Mouse (Mus musculus): ENCODE results near the gene Edil3. TPM values are rescaled to one million over a fixed set of nuclear protein-coding genes. Genes with fewer than 3 reads are reported as not detected.

The Edil3 gene
- polyA plus RNA-seq (2016; fragmentation: Nextera tagmentation; extraction: Ambion mirVana), result 10.4 and 11.3 TPM in 2 replicates

DNA sequence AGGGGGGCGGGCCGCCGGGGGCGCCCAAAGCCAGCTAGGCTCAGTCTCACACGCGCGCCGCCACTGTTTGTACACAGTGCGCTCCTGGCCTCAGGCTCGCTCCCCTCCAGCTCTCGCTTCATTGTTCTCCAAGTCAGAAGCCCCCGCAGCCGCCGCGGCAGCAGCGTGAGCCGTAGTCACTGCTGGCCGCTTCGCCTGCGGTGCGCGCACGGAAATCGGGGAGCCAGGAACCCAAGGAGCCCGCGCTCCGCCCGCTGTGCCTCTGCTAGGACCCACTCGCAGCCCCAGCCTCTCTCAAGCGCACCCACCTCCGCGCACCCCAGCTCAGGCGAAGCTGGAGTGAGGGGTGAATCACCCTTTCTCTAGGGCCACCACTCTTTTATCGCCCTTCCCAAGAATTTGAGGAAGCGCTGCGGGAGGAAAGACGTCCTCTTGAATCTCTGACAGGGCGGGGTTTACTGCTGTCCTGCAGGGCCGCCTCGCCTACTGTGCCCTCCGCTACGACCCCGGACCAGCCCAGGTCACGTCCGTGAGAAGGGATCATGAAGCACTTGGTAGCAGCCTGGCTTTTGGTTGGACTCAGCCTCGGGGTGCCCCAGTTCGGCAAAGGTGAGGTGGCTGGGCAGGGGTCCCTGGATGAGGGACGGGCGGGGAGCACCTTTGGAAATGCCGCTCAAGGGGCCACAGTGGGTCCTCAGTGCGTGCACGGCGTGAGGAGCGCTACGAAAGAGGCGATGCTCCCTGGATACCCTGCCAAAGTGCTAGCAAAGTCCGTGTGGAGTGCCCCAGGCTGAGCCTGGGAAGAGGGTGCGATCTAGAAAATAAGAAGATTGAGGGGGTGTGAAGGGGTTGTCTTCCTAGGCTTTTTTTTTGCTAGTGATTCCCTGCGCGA is at the start of gene Edil3:
TSS of gene Edil3 (plus strand) at position 33 of the 892 bp plus-strand sequence.
- Histone ChIP-seq H3K4me3 (peak within 1 kb of the TSS; percentile 77), H3K27me3 (ENCODE audit: poor library complexity, severe bottlenecking) (peaks cover 28% of the 10 kb centered on the region), H3K36me3 (replicated peaks) (no peaks in the 10 kb centered on the region), H3K27ac (peak within 1 kb of the TSS; percentile 92), H3K4me1 (peaks cover 36% of the 10 kb centered on the region), H3K9me3 (no peaks in the 10 kb centered on the region)
- WGBS, result under 1% methylated on average over 58 of the region's 60 CpGs
- DNase-seq (ENCODE audit: extremely low spot score, low spot score), result peak; percentile 64

DNA sequence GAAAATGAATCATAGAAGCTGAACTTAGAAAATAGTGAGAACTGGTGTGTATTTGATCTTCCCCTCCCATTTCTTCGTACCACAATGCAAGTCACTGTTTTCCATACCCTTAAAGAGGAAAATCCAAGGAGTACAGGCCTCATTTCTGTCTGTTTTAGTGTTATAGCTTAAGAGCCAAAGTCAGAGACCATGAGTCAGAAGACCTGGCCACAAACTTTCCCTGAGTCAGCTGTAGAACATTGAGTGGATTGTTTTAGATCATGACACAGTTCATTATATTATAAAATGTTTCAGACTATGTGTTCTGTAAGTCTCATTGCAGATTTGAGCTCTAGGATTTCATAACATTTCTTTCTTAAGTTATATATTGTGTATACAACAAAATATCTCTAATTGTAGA is 22.1 kb upstream of the Edil3 start:
- H3K4me1 ChIP-seq, result no peaks in the 10 kb centered on the region
- 95% methylated on average over 1 of the region's 1 CpGs for whole genome bisulfite sequencing
- H3K27ac ChIP-seq, result no peak overlapping the region
- H3K27me3 ChIP-seq (ENCODE audit: poor library complexity, severe bottlenecking), result no peaks in the 10 kb centered on the region
- no peak for DNase-seq (ENCODE audit: extremely low spot score, low spot score)
- no peaks in the 10 kb centered on the region for H3K9me3 ChIP-seq
- H3K4me3 ChIP-seq, result no peak overlapping the region
- H3K36me3 ChIP-seq (replicated peaks), result no peaks in the 10 kb centered on the region

DNA sequence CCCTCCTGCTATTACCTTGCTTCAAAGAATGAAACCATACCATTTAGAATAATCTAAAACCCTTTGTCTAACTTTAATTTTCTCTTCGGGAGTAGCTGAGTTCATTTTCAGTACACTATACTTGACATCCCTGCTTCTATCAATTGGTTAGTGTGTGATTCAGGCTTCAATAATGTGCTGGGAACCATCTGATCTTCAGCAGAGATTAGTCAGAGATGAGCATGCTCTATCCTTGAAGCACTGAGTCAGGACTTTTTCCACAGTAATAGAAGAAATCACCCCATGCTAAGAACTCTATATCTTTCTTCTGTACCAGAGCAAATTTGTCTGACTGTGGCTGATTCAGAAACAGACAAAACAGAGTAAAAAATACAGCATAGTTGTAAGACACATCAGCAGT is 20.3 kb upstream of the Edil3 start:
- Histone ChIP-seq H3K4me3 (no peak overlapping the region), H3K27ac (no peak overlapping the region), H3K27me3 (ENCODE audit: poor library complexity, severe bottlenecking) (no peaks in the 10 kb centered on the region), H3K36me3 (replicated peaks) (no peaks in the 10 kb centered on the region), H3K4me1 (no peaks in the 10 kb centered on the region), H3K9me3 (no peaks in the 10 kb centered on the region)
- 88% methylated on average over 1 of the region's 1 CpGs for WGBS
- no peak for DNase-seq (ENCODE audit: extremely low spot score, low spot score)

DNA sequence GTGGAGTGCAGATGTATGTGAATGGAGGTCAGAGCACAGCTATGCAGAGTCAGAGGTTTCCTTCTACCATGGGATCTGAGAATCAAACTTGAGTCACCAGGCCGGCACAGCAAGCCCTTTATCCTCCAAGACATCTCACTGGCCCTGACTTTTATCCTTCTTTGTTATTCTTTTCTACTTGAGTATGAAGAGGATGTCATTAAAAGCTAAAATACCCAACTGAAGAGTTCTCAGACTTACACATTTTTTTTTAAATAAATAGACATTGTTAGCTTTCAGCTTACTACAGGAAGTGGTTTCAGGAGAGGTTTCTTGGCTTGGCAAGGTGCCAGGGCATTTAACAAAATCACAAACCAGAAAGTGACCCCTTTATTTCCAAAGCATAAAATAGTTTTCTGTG is 15.4 kb upstream of the Edil3 start:
- WGBS, result 85% methylated on average over 1 of the region's 1 CpGs
- Histone ChIP-seq H3K9me3 (no peaks in the 10 kb centered on the region), H3K27ac (no peak overlapping the region), H3K27me3 (ENCODE audit: poor library complexity, severe bottlenecking) (no peaks in the 10 kb centered on the region), H3K4me3 (no peak overlapping the region), H3K36me3 (replicated peaks) (no peaks in the 10 kb centered on the region), H3K4me1 (no peaks in the 10 kb centered on the region)
- no peak for DNase-seq (ENCODE audit: extremely low spot score, low spot score)

DNA sequence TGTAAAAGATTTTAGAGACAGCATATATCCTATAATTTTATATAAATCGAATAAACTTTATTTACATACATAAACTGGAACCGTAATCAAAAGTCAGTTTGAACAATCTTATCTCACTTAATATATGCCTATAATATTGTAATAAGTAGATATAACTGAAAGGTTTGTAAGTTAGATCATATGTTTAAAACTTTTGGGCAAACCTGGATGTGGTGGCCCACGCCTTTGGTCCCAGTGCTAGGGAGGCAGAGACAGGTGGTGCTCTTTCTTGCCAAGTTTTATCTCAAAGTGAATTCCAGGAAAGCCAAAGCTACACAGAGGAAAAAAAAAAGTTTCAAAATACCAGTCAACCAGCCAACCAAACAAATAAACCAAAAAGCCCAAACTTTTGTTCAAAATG is 15.0 kb upstream of the Edil3 start:
- H3K4me1 ChIP-seq, result no peaks in the 10 kb centered on the region
- no peaks in the 10 kb centered on the region for H3K27me3 ChIP-seq (ENCODE audit: poor library complexity, severe bottlenecking)
- DNase-seq (ENCODE audit: extremely low spot score, low spot score), result no peak
- H3K36me3 ChIP-seq (replicated peaks), result no peaks in the 10 kb centered on the region
- 96% methylated on average over 3 of the region's 3 CpGs for WGBS
- no peak overlapping the region for H3K27ac ChIP-seq
- H3K4me3 ChIP-seq, result no peak overlapping the region
- no peaks in the 10 kb centered on the region for H3K9me3 ChIP-seq

DNA sequence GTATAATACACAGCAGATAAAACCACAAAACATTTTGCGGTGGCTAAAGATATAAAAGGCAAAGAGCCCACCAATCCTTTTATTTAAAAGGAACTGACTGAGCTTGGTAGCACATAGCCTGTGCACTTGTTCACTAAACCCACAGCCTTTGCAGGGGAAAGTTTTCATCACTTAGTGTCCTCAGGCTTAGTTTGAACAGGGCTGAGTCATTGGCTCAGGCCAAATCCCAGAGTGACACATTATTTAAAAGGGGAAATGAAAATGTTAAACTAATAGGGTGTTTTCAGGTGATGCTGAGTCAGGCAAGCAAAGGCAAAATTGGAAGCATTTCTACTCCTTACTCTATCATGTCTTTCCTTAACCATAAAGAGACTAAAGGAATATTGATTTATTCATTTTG is 11.2 kb upstream of the Edil3 start:
- no peaks in the 10 kb centered on the region for H3K4me1 ChIP-seq
- no peaks in the 10 kb centered on the region for H3K27me3 ChIP-seq (ENCODE audit: poor library complexity, severe bottlenecking)
- WGBS, result 94% methylated on average over 1 of the region's 1 CpGs
- H3K9me3 ChIP-seq, result no peaks in the 10 kb centered on the region
- no peak overlapping the region for H3K4me3 ChIP-seq
- no peak for DNase-seq (ENCODE audit: extremely low spot score, low spot score)
- H3K36me3 ChIP-seq (replicated peaks), result no peaks in the 10 kb centered on the region
- H3K27ac ChIP-seq, result no peak overlapping the region

DNA sequence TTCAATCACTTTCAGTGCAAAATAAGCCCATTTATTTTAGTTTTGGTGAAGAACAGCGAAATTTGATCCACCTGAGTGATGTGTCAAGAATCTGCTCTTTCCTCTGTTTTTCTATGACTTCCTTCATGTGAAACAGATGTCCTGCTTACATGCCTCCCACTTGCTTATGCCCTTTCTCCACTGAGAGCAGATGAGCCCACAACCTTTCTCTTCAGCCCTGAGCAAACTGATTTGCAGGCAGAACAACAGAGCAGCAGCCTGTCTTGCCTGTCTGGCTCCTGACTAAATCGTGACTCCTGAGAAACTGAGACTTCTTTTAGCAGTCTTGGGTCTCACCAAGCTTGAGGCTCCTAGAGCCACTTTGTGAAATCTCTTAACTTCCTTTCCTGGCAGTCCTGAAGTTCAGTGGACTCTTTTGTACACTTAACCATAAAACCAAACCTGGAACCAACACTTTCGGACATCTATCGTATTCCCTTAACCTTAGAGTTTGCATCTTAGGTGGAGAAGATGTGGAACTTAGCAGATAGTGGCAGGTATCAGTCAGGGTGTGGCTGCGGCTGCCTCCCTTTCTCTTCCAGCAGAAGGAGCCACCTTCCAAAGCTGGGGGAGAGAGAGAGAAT is 475 bp upstream of the Edil3 start:
- Histone ChIP-seq H3K36me3 (replicated peaks) (no peaks in the 10 kb centered on the region), H3K27me3 (ENCODE audit: poor library complexity, severe bottlenecking) (peaks cover 28% of the 10 kb centered on the region), H3K27ac (peak overlapping the region; percentile 92), H3K4me3 (peak overlapping the region; percentile 77), H3K9me3 (no peaks in the 10 kb centered on the region), H3K4me1 (peaks cover 36% of the 10 kb centered on the region)
- 17% methylated on average over 5 of the region's 5 CpGs for whole genome bisulfite sequencing
- DNase-seq (ENCODE audit: extremely low spot score, low spot score), result peak; percentile 22

DNA sequence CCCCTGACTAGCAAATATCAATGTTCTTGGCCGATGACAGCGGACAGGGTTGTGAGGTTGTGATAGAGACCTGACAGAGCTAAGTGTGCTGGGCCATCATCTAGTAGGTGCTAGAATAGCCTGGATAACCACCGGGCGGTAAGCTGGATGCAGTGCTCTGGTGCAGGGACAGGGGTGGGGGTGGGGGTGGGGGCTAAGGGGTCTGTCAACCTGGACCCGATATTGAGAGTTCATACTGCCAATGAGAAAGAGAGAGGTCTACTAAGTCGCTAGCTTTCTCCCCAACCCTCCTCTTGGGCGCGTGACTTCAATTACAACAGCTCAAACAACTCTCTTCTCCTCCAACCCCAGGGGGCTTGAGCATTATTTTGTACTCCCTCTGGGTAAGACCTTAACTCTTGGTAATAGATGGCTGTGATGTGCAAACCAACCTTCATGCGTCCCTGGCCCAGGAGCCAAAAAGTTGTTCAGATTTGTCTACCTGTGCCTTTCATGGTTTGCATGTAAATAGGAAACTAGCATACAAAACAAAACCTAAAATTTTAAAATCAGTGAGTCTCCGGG is 1.1 kb downstream of the Edil3 start:
- no peaks in the 10 kb centered on the region for H3K9me3 ChIP-seq
- peaks cover 36% of the 10 kb centered on the region for H3K4me1 ChIP-seq
- DNase-seq (ENCODE audit: extremely low spot score, low spot score), result peak; percentile 19
- H3K27me3 ChIP-seq (ENCODE audit: poor library complexity, severe bottlenecking), result peaks cover 28% of the 10 kb centered on the region
- H3K4me3 ChIP-seq, result peak overlapping the region; percentile 77
- no peaks in the 10 kb centered on the region for H3K36me3 ChIP-seq (replicated peaks)
- under 1% methylated on average over 10 of the region's 10 CpGs for WGBS
- peak overlapping the region; percentile 92 for H3K27ac ChIP-seq

DNA sequence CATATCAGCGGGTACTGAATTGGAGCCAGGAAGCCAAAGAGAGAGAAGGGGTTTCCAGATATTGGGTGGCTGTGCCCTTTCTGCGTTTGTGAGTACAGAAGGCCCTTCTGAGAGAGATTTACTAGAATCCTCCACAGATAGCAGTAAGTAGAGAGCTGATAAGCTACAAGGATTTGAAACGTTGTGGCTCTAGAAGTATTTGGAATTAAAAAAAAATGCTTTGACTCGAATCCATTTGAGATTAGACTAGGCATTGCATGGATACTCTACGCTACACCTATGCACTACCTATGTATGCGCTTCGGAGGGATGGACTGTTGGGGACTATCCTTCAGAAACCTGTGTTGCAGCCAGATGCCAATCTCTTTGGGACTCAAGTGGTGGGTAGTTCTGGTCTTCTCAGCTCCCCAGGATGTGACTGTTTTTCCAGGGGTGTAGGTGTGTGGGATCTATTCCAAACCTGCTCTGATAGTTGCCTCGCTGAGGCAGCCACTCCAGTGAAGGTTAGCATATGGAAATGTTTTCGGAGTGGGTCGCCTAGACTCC is 1.8 kb downstream of the Edil3 start:
- DNase-seq (ENCODE audit: extremely low spot score, low spot score), result peak; percentile 19
- H3K27me3 ChIP-seq (ENCODE audit: poor library complexity, severe bottlenecking), result peaks cover 28% of the 10 kb centered on the region
- H3K27ac ChIP-seq, result peak overlapping the region; percentile 85; the same call in 1 of the 2 replicates
- H3K4me3 ChIP-seq, result peak overlapping the region; percentile 77
- WGBS, result 8% methylated on average over 10 of the region's 10 CpGs
- H3K4me1 ChIP-seq, result peaks cover 36% of the 10 kb centered on the region
- H3K36me3 ChIP-seq (replicated peaks), result no peaks in the 10 kb centered on the region
- no peaks in the 10 kb centered on the region for H3K9me3 ChIP-seq

DNA sequence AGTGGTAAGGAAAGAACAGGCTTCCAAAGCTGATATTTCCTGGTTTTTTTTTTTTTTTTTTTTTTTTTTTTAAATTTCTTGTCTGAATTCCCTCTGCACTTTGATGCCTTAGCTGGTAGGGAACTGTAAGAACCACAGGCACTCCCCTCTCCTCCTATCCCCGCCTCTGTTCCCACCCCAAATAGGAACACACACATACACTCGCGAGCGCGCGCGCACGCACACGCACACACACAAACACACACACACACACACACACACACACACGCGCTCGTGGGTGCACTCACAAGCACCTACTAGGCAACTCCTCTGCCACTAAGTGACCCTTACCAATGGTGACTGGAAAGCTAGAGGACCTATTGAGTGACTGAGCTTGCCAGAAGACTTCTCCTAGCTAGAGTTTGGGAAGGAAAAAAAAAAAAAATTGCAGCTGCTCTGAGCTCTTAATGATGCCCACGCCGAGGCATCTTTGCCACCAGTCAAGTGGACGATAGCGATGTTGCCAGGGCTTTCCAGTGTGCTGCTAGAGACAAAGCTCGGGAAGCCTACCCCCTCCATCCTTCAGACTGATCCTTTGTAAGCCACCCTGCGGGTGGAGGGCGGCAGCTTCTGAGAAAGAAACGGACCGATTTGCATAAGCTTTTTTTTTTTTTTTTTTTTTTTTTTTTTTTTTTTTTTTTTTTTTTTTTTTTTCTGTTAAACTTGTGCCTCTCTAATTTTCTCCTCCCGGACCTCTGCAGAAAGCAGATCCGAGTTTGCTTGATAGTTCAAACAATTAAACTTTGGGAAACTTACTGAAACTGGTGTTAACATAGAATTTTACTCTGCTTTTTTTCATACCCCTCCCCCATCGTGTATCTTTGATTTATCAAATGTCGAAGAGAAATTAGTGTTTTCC is 2.5 kb downstream of the Edil3 start:
- Histone ChIP-seq H3K9me3 (no peaks in the 10 kb centered on the region), H3K36me3 (replicated peaks) (no peaks in the 10 kb centered on the region), H3K4me1 (peaks cover 36% of the 10 kb centered on the region), H3K27me3 (ENCODE audit: poor library complexity, severe bottlenecking) (peaks cover 28% of the 10 kb centered on the region), H3K27ac (peak overlapping the region; percentile 85), H3K4me3 (peak overlapping the region; percentile 77)
- DNase-seq (ENCODE audit: extremely low spot score, low spot score), result peak; percentile 72
- WGBS, result 1% methylated on average over 25 of the region's 25 CpGs

DNA sequence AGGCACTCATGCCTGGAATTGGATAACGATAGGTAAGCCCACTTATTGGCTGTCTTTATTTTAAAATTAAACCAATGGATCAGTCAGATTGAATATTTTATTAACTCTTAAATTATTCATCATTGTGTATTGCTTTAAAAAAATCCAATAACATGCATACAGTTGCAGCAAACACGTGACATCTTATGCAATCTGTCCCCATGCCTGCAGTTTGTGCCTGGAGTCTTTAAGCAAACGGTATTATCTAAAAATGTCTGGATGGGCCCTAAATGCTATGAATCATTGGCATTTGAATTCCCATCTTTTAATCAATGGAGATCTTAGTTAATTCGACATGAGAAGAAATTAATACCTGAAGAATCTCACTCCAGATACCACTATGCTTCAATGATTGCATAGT is 3.2 kb downstream of the Edil3 start:
- WGBS, result 23% methylated on average over 4 of the region's 4 CpGs
- Histone ChIP-seq H3K36me3 (replicated peaks) (no peaks in the 10 kb centered on the region), H3K27ac (0 out of 2 replicates have a peak overlapping the region, but pooled peaks have one; percentile 44), H3K27me3 (ENCODE audit: poor library complexity, severe bottlenecking) (peaks cover 28% of the 10 kb centered on the region), H3K4me1 (peaks cover 36% of the 10 kb centered on the region), H3K4me3 (peak overlapping the region; percentile 77), H3K9me3 (no peaks in the 10 kb centered on the region)
- no peak for DNase-seq (ENCODE audit: extremely low spot score, low spot score)

DNA sequence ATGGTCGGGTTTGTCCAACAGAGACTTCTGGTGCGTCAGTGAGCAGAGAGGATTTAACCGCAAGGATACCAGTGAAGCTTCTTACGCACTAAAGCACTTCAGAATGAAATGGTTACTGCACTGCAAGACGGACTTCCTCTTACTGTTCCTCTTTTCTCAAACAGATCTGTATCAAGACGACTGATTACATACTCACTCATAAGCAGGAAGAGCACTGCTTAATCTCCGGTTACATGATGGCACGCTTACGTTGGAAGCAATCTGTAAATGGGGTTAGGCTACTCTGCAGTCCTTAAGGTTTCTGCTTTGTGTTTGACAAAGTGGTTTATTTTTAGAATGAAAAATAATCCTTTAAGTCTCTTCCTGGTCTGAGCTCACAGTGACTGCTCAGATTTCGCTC is 7.1 kb downstream of the Edil3 start:
- Histone ChIP-seq H3K36me3 (replicated peaks) (no peaks in the 10 kb centered on the region), H3K4me1 (peaks cover 11% of the 10 kb centered on the region), H3K27ac (no peak overlapping the region), H3K9me3 (no peaks in the 10 kb centered on the region), H3K4me3 (no peak overlapping the region), H3K27me3 (ENCODE audit: poor library complexity, severe bottlenecking) (no peaks in the 10 kb centered on the region)
- DNase-seq (ENCODE audit: extremely low spot score, low spot score), result no peak
- 73% methylated on average over 10 of the region's 10 CpGs for WGBS
